Mouse (Mus musculus) left cerebral cortex, adult 8-10 months (tissue): ENCODE measurements at regions not wholly inside any gene's neighbourhood (a gene's known extent, or its start where the extent isn't known, plus 50 kb on each side); places are given as distances from the start of the nearest gene placed in this dataset.
"Not testable (repeated sequence)": the region's sequence is repeated elsewhere in the genome, so short reads cannot be mapped to it uniquely, and the experiment has no call there.

Experiments used
- DNase-seq, 2 experiments: peaks; one replicate each; pipeline ENCODE4 v3.0.0; 2022; ENCODE audit warnings: low spot score in 2 of 2

GRCm38 (mm10) chr3:22815842-22816241 lies 739.4 kb downstream of the Tbl1xr1 start:
- DNase-seq: no peak

DNA sequence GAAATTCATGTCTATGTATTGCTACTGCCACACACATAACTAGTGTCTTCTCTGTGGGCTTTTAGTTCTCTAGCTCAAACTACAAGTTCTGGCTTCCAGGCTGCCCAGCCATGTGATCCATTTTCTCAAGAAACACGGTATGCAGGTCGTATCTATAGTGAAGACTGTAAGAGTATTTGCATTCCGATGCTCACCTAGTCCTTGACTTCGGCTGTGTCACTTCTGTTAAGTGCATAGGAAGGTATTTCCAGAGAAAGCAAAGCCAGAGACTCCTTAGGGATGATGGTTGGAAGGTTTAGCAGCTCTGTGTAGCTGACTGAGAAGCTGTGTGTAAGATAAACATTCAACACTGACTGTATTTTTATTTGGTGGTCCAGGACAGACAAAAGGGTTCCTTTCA lies 750.0 kb downstream of the Tbl1xr1 start:
- DNase-seq: no peak

DNA sequence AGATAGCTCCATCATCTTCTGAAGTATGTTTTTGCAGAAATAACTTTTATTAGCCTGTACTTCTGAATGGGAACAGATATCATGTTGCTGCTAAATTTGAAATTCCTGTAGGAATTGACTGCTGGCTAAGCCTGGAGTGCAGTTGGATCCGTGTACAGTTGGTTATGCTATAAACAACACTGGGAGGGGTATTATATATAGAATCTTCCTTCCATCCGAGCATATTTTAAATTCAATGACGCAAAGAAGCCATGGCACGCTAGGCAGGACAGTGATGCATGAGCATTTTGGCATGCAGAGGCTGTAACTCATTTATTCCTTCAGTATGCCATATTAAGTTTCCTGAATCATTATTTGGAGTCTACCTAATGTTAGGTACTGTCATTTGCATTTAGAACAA lies 762.5 kb downstream of the Tbl1xr1 start:
- no peak for DNase-seq

- DNase-seq: no peak
Observed at GRCm38 (mm10) chr3:22850474-22850873, 774.0 kb downstream of the Tbl1xr1 start.

DNA sequence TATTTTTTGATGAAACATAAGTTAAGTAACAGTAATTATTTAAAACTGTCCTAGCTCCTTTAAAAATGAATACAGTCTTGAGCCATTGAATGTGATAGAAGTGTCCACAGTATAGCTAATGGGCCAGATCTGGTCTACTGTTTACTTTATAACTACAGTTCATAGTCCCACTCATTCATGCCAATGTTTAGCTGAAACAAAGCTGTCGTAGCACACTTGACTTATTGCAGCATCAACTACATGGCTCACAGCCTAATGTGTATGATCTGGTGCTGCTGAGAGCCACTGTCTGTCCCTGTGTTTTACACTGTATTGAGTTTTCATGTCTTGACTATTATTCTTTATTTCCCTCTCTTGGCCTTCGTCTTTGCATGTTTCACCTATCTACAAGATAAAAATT lies 787.1 kb downstream of the Tbl1xr1 start:
- DNase-seq: no peak

DNA sequence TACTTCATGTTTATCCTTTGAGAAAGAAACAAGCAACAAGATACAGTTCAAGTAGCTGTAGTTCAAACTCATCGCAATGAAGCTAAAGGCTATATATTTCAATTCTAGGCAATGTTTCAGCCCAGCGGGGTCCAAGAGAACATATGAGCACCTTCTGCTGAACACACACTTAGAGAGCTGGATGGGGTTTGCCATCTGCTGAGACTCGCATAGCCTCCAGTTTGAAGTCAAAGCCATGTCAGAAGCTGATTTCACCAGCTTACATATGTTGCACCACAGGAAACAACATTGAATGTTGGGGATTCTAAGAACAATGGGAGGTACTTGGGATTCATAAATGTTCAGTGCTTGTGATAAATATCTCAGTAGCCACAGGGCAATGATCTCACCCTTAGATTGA lies 801.4 kb downstream of the Tbl1xr1 start:
- DNase-seq: no peak

- DNase-seq: no peak
Observed at GRCm38 (mm10) chr3:22892735-22893134, 816.3 kb downstream of the Tbl1xr1 start.

GRCm38 (mm10) chr3:22897651-22898050 lies 821.2 kb downstream of the Tbl1xr1 start:
- DNase-seq: no peak

DNA sequence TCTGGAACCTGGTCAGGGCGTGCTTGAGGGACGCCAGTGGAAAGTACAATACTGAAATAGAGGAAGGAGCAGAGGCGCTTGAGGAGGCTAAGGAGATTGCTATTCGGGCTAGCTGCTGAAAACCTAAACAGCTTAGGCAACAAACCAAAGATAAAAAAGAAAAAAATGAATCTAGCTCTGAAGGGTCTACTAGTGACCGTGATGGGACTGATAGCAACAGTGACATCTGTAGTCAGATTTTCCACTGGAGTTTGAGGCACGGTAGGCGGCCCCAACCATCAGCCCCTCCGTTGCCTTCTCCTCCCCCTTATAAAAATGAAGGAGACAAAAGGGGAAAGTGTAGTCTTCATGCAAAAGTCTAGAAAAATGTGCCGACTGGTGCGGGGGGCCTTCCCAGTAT lies 824.5 kb downstream of the Tbl1xr1 start:
- no peak for DNase-seq

DNA sequence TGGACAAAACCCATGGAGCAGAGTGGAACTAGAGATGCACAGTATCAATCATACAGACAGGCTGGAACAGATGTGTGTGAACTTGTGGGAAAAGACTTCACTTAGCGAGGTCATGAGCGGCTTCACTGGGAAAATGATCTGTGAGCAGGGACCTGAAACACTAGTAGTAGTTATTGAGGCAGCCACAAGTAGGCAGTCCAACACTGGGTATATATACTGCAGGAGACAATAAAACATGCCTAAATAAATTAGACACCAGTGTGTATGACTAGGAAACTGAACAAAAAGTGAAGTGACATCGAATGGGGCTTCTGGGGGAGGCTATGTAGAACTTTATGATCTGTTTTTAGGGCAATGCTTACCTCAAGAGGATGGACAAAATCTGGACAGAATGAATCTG lies 852.5 kb downstream of the Tbl1xr1 start:
- no peak for DNase-seq

DNA sequence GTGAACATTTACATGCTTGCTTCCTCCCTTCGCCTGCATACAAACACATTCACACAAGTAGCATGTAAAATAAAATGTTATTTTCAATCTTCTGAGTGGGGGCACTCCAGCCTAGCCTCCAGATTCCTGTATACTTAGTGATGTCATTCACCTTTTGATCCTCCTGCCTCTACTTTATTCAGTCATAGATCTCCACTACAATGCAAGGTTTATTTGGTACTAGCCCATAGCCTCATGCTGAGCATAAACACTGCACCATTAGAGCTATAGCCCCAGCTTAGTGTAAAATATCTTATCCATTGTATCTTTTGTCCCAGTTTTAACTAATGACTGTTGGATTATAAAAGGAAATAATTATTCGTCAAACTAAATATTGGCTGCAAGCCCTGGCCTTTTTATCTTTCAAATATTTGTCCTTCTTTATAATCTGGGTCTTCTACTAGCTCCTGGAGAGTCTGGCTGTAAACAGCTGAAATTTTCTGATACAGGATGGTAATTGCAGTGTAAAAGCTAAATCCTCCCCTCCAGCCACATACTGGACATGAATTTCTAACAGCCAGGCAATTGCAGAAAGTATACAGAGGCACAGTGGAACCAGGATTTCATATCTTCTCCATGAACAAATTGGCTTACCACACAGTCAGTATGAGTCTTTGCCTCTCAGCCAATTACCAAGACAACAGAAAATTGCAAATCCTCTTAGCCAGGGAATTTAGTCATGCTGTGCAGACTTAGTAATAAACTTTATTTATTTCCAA lies 853.5 kb downstream of the Tbl1xr1 start:
- no peak for DNase-seq

DNA sequence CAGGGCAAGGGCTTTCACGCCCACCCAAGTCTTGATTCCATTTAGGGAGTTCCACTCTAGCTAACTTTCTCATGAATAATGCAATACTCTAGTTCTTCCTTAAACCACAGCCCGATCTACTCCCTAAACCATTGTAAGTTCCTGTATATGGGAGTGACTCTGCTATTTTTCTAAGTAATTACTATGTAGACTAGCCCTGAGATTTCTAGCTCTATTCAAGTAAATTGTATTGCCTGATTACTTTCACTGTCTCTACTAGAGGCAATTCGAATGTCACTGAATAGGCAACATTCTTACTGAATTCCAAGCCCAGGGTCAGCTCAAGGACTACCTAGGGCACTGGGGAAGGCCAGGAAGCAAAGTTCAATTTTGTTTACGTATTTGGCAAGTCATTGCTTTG lies 869.2 kb downstream of the Tbl1xr1 start:
- not testable (repeated sequence) for DNase-seq

GRCm38 (mm10) chr3:22947181-22947580 lies 870.7 kb downstream of the Tbl1xr1 start:
- no peak for DNase-seq

GRCm38 (mm10) chr3:22948168-22948768 lies 871.8 kb downstream of the Tbl1xr1 start:
- DNase-seq: no peak

DNA sequence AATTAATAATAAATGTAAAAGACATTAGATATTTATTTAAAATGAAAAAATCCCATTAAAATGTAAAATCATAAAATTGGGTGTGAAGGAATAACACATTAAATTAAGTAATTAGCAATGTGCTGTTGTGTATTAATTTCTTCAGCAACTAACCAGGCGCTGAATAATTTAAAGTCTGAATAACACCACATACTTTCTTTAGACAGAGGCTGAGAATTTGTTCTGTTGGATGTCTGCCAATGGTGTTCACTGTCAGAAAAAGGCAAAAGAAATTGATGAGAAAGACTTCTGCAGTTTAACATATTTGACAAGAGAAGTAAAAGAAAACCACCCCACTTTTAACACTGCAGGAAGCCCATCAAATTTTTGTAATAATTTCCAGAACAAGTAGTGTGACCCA lies 881.0 kb downstream of the Tbl1xr1 start:
- no peak for DNase-seq

GRCm38 (mm10) chr3:22972681-22973080 lies 896.2 kb downstream of the Tbl1xr1 start:
- no peak for DNase-seq

DNA sequence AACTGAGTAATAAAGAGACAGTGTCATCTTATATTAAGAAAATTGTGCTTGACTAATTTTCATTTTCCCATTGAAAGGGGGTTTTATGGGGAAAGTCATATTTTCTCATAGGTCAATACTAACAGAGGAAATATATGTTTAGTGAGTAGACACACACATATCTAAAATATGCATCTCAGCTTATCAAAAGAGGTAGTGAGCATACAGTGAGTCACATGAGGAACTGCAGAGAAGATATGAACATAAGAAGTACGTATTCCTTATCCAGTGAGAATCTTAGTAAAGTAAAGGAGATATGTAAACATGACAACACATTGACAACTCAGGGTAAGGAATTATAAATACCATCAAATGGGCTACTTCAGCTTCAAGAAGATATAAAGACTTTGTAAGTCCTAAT lies 900.3 kb downstream of the Tbl1xr1 start:
- DNase-seq: no peak

GRCm38 (mm10) chr3:22979896-22980890 lies 903.7 kb downstream of the Tbl1xr1 start:
- no peak for DNase-seq

- DNase-seq: no peak
Observed at GRCm38 (mm10) chr3:22982430-22982829, 906.0 kb downstream of the Tbl1xr1 start.

GRCm38 (mm10) chr3:22990136-22990820 lies 913.8 kb downstream of the Tbl1xr1 start:
- DNase-seq: no peak

DNA sequence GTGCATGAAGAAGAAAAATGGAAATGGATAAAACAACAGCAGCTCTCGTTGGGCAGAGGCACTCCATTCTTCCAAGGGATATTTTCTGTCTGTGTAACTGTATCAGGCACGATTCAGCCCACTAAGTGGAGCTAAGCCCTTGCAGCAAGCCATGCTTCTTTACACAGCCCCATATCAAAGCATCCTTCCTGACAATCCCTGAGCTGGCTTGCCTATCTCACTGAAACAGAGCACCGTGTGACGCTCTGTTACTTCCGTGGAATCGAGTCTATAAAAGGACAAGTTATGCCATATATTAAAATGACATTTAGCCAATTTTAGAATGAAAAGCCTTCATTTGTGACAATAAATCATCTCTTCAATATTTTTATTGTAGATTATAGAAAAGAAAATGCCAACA lies 918.8 kb downstream of the Tbl1xr1 start:
- DNase-seq: no peak
